Mouse (Mus musculus): ENCODE data around the gene Ankrd63.

The Ankrd63 gene

GRCm38 (mm10) chr2:118726873-118727272 lies 23.1 kb upstream of the Ankrd63 start:
- no peak for DNase-seq (ENCODE audit: low spot score in 2 of 2)

GRCm38 (mm10) chr2:118725511-118725910 lies 21.7 kb upstream of the Ankrd63 start:
- DNase-seq (ENCODE audit: low spot score in 2 of 2), result no peak

GRCm38 (mm10) chr2:118723693-118724486 lies 20.1 kb upstream of the Ankrd63 start:
- DNase-seq (ENCODE audit: low spot score in 2 of 2), result no peak

GRCm38 (mm10) chr2:118716677-118717076 lies 12.9 kb upstream of the Ankrd63 start:
- no peak for DNase-seq (ENCODE audit: low spot score in 2 of 2)

GRCm38 (mm10) chr2:118714230-118714629 lies 10.5 kb upstream of the Ankrd63 start:
- DNase-seq (ENCODE audit: low spot score in 2 of 2), result peak in 1 of 2 experiments; percentile 75

- no peak for DNase-seq (ENCODE audit: low spot score in 2 of 2)
Measured at GRCm38 (mm10) chr2:118713631-118714030, 9.9 kb upstream of the Ankrd63 start.

GRCm38 (mm10) chr2:118711038-118711494 lies 7.3 kb upstream of the Ankrd63 start:
- no peak for DNase-seq (ENCODE audit: low spot score in 2 of 2)

- no peak for DNase-seq (ENCODE audit: low spot score in 2 of 2)
Measured at GRCm38 (mm10) chr2:118709655-118710221, 6.0 kb upstream of the Ankrd63 start.

- no peak for DNase-seq (ENCODE audit: low spot score in 2 of 2)
Measured at GRCm38 (mm10) chr2:118708472-118708871, 4.7 kb upstream of the Ankrd63 start.

- DNase-seq (ENCODE audit: low spot score in 2 of 2), result peak in 1 of 2 experiments; percentile 68
Measured at GRCm38 (mm10) chr2:118706436-118706835, 2.7 kb upstream of the Ankrd63 start.

GRCm38 (mm10) chr2:118702883-118703761 lies 641 bp downstream of the Ankrd63 start:
- DNase-seq (ENCODE audit: low spot score in 2 of 2), result no peak

GRCm38 (mm10) chr2:118701971-118702882 lies 1.5 kb downstream of the Ankrd63 start:
- DNase-seq (ENCODE audit: low spot score in 2 of 2), result no peak

GRCm38 (mm10) chr2:118701161-118701560 lies 2.6 kb downstream of the Ankrd63 start:
- DNase-seq (ENCODE audit: low spot score in 2 of 2), result no peak

- peak in 1 of 2 experiments; percentile 78 for DNase-seq (ENCODE audit: low spot score in 2 of 2)
Measured at GRCm38 (mm10) chr2:118700179-118701062, 3.3 kb downstream of the Ankrd63 start.

GRCm38 (mm10) chr2:118697955-118698354 lies 5.8 kb downstream of the Ankrd63 start:
- DNase-seq (ENCODE audit: low spot score in 2 of 2), result no peak

- DNase-seq (ENCODE audit: low spot score in 2 of 2), result no peak
Measured at GRCm38 (mm10) chr2:118697311-118697877, 6.4 kb downstream of the Ankrd63 start.

- DNase-seq (ENCODE audit: low spot score in 2 of 2), result no peak
Measured at GRCm38 (mm10) chr2:118696451-118697308, 7.1 kb downstream of the Ankrd63 start.

- peak in 1 of 2 experiments; percentile 72 for DNase-seq (ENCODE audit: low spot score in 2 of 2)
Measured at GRCm38 (mm10) chr2:118695677-118696232, 8.0 kb downstream of the Ankrd63 start.
